Mouse (Mus musculus) layer of hippocampus, adult 8-10 months (tissue): ENCODE results near the gene Pdss2. TPM values are rescaled to one million over a fixed set of nuclear protein-coding genes. Genes with fewer than 3 reads are reported as not detected.

ENCODE experiments used
- DNase-seq, 2 experiments: peaks; one replicate each; pipeline ENCODE4 v3.0.0; 2022; ENCODE audit warnings: low spot score in 2 of 2
- total RNA-seq, 4 experiments: library from RNA; stranded (reverse); gene quantifications; 2 replicates each; pipeline ENCODE4 v1.2.4; 2022

Pdss2 gene
- total RNA-seq, result 10 to 100 TPM; 17.4 to 21.2 (median 18.2) TPM

GRCm38 (mm10) chr10:43220910-43221625 is at the start of gene Pdss2:
Gene Pdss2 (plus strand): TSS chr10:43221486.
- DNase-seq, result peak; percentile 94 to 95

GRCm38 (mm10) chr10:43172066-43172465 is 49.2 kb upstream of the Pdss2 start:
- DNase-seq, result no peak

GRCm38 (mm10) chr10:43172554-43172953 is 48.7 kb upstream of the Pdss2 start:
- no peak for DNase-seq

- DNase-seq, result peak in 1 of 2 experiments; percentile 37
Measured at GRCm38 (mm10) chr10:43173141-43173827, 48.0 kb upstream of the Pdss2 start.

GRCm38 (mm10) chr10:43173828-43174325 is 47.4 kb upstream of the Pdss2 start:
- no peak for DNase-seq

- peak; percentile 67 to 75 for DNase-seq
Measured at GRCm38 (mm10) chr10:43174326-43175155, 46.7 kb upstream of the Pdss2 start, which contains the start of the genes Sobp and 9030612E09Rik. Gene Sobp (minus strand): TSS chr10:43174530. Gene 9030612E09Rik (plus strand): TSS chr10:43174704.

- no peak for DNase-seq
Measured at GRCm38 (mm10) chr10:43175156-43175601, 46.1 kb upstream of the Pdss2 start.

- no peak for DNase-seq
Measured at GRCm38 (mm10) chr10:43180313-43180912, 40.9 kb upstream of the Pdss2 start.

GRCm38 (mm10) chr10:43200206-43200605 is 21.1 kb upstream of the Pdss2 start:
- DNase-seq, result no peak

- DNase-seq, result no peak
Measured at GRCm38 (mm10) chr10:43203865-43204264, 17.4 kb upstream of the Pdss2 start.

- DNase-seq, result no peak
Measured at GRCm38 (mm10) chr10:43211866-43212265, 9.4 kb upstream of the Pdss2 start.

GRCm38 (mm10) chr10:43217361-43217900 is 3.9 kb upstream of the Pdss2 start:
- no peak for DNase-seq

- no peak for DNase-seq
Measured at GRCm38 (mm10) chr10:43220479-43220878, 807 bp upstream of the Pdss2 start.

- DNase-seq, result no peak
Measured at GRCm38 (mm10) chr10:43221659-43222058, 373 bp downstream of the Pdss2 start.

GRCm38 (mm10) chr10:43223391-43223790 is 2.1 kb downstream of the Pdss2 start:
- DNase-seq, result no peak

GRCm38 (mm10) chr10:43226391-43226790 is 5.1 kb downstream of the Pdss2 start:
- DNase-seq, result no peak

GRCm38 (mm10) chr10:43229236-43229635 is 8.0 kb downstream of the Pdss2 start:
- DNase-seq, result no peak

GRCm38 (mm10) chr10:43234522-43234921 is 13.2 kb downstream of the Pdss2 start:
- no peak for DNase-seq

- no peak for DNase-seq
Measured at GRCm38 (mm10) chr10:43235011-43235410, 13.7 kb downstream of the Pdss2 start.

- DNase-seq, result no peak
Measured at GRCm38 (mm10) chr10:43235758-43236669, 14.7 kb downstream of the Pdss2 start.
